7 mouse cellular contexts compared by ENCODE assay signal in genomic region chr11:67921091-67921826, GRCm38 (mm10). TPM values are rescaled to one million over a fixed set of nuclear protein-coding genes. Genes with fewer than 3 reads are reported as not detected.
DNase-seq lines count a peak whose midpoint lies in the region; ATAC-seq and TF ChIP-seq lines count a peak whose summit lies in the region.

No protein-coding gene starts in this region.

- DNase-seq in Muller cell, postnatal 12 days (ENCODE audit: inconsistent ontology term): peak; percentile 40
- DNase-seq in gastrocnemius, adult 18-20 months (ENCODE audit: low spot score): peak; percentile 43
- DNase-seq in hindbrain, embryonic 14.5 days (ENCODE audit: low spot score): peak; percentile 45
- peak; percentile 59 for DNase-seq in limb, embryonic 11.5 days (ENCODE audit: low spot score)
- peak; percentile 95 for DNase-seq in midbrain, embryonic 11.5 days (ENCODE audit: low spot score, missing footprints)

- no peak overlapping the region for H3K27ac ChIP-seq in bone marrow macrophage, adult 2 months (ENCODE audit: insufficient read depth, low read depth, low read length)
- no peak overlapping the region for H3K27ac ChIP-seq in hindbrain, embryonic 14.5 days
- H3K27ac ChIP-seq in limb, embryonic 11.5 days (replicated peaks; ENCODE audit: low read depth, low read length): no peak overlapping the region
- no peak overlapping the region for H3K27ac ChIP-seq in midbrain, embryonic 11.5 days (ENCODE audit: low read depth, low read length)
- H3K27ac ChIP-seq in testis, adult 2 months (ENCODE audit: control insufficient read depth, insufficient read depth, low read depth, low read length): no peak overlapping the region

- H3K4me2 ChIP-seq in hindbrain, embryonic 14.5 days (replicated peaks): peak overlapping the region; percentile 100
- H3K4me2 ChIP-seq in limb, embryonic 11.5 days (ENCODE audit: low read depth, severe bottlenecking): peak overlapping the region; percentile 100
- H3K4me2 ChIP-seq in midbrain, embryonic 11.5 days: peak overlapping the region; percentile 100

- no peak for TF ChIP-seq POLR2A in bone marrow macrophage, adult 2 months (IDR thresholded peaks at IDR 0.05; ENCODE audit: borderline replicate concordance, low read depth, low read length)
- TF ChIP-seq POLR2A in testis, adult 2 months (IDR thresholded peaks at IDR 0.05; ENCODE audit: control insufficient read depth, low read depth, low read length): no peak

- H3K9ac ChIP-seq in hindbrain, embryonic 14.5 days: peak overlapping the region; percentile 68
- peak overlapping the region; percentile 18 for H3K9ac ChIP-seq in limb, embryonic 11.5 days (ENCODE audit: low read length)
- peak overlapping the region; percentile 67 for H3K9ac ChIP-seq in midbrain, embryonic 11.5 days (ENCODE audit: low read length)

- peak overlapping the region; percentile 59 for H3K4me3 ChIP-seq in bone marrow macrophage, adult 2 months (ENCODE audit: insufficient read depth, low read length)
- peak overlapping the region; percentile 74 for H3K4me3 ChIP-seq in hindbrain, embryonic 14.5 days (replicated peaks; ENCODE audit: low read length)
- H3K4me3 ChIP-seq in limb, embryonic 11.5 days (ENCODE audit: low read depth, low read length): peak overlapping the region; percentile 71
- H3K4me3 ChIP-seq in midbrain, embryonic 11.5 days (ENCODE audit: low read depth, low read length): peak overlapping the region; percentile 78
- H3K4me3 ChIP-seq in testis, adult 2 months (ENCODE audit: control insufficient read depth, low read depth, low read length): peak overlapping the region; percentile 24

- WGBS in hindbrain, embryonic 14.5 days: 1% methylated on average over 47 of the region's 47 CpGs
- WGBS in limb, embryonic 11.5 days: 1% methylated on average over 47 of the region's 47 CpGs
- 2% methylated on average over 47 of the region's 47 CpGs for WGBS in midbrain, embryonic 11.5 days

- no peak for TF ChIP-seq CTCF in bone marrow macrophage, adult 2 months (IDR thresholded peaks at IDR 0.05; ENCODE audit: low read depth, low read length)
- no peak for TF ChIP-seq CTCF in testis, adult 2 months (IDR thresholded peaks at IDR 0.05; ENCODE audit: control insufficient read depth, insufficient read depth, insufficient replicate concordance, low read depth, low read length)

- H3K36me3 ChIP-seq in hindbrain, embryonic 14.5 days (replicated peaks; ENCODE audit: control insufficient read depth, insufficient read depth): no peaks in the 10 kb centered on the region
- no peaks in the 10 kb centered on the region for H3K36me3 ChIP-seq in limb, embryonic 11.5 days (ENCODE audit: control insufficient read depth, insufficient read depth, low read length)
- no peaks in the 10 kb centered on the region for H3K36me3 ChIP-seq in midbrain, embryonic 11.5 days (ENCODE audit: control insufficient read depth, insufficient read depth, low read length)
- peaks cover 1% of the 10 kb centered on the region; the same call in 1 of the 2 replicates for H3K36me3 ChIP-seq in testis, adult 2 months (ENCODE audit: control insufficient read depth, insufficient read depth, low read length)

- peaks cover 23% of the 10 kb centered on the region for H3K27me3 ChIP-seq in hindbrain, embryonic 14.5 days (ENCODE audit: control insufficient read depth, insufficient read depth, low read length)
- H3K27me3 ChIP-seq in limb, embryonic 11.5 days (ENCODE audit: control insufficient read depth, insufficient read depth, low read length): peaks cover 21% of the 10 kb centered on the region
- H3K27me3 ChIP-seq in midbrain, embryonic 11.5 days (ENCODE audit: control insufficient read depth, insufficient read depth, low read length): peaks cover 23% of the 10 kb centered on the region
- H3K27me3 ChIP-seq in testis, adult 2 months (ENCODE audit: control insufficient read depth, insufficient read depth, low read length): no peaks in the 10 kb centered on the region

- no peaks in the 10 kb centered on the region for H3K9me3 ChIP-seq in hindbrain, embryonic 14.5 days (ENCODE audit: control insufficient read depth, low read length)
- H3K9me3 ChIP-seq in limb, embryonic 11.5 days (ENCODE audit: control insufficient read depth, low read length): no peaks in the 10 kb centered on the region
- no peaks in the 10 kb centered on the region for H3K9me3 ChIP-seq in midbrain, embryonic 11.5 days (ENCODE audit: control insufficient read depth, low read length)

- no peaks in the 10 kb centered on the region for H3K4me1 ChIP-seq in bone marrow macrophage, adult 2 months (ENCODE audit: control insufficient read depth, insufficient read depth, low read length)
- H3K4me1 ChIP-seq in hindbrain, embryonic 14.5 days (replicated peaks; ENCODE audit: control insufficient read depth, insufficient read depth, low read length): 0 out of 2 replicates have a peak, but pooled peaks cover 9% of the 10 kb centered on the region
- H3K4me1 ChIP-seq in limb, embryonic 11.5 days (ENCODE audit: control insufficient read depth, insufficient read depth, low read length): 0 out of 2 replicates have a peak, but pooled peaks cover 3% of the 10 kb centered on the region
- H3K4me1 ChIP-seq in midbrain, embryonic 11.5 days (ENCODE audit: control insufficient read depth, insufficient read depth, low read length): peaks cover 7% of the 10 kb centered on the region
- H3K4me1 ChIP-seq in testis, adult 2 months (ENCODE audit: control insufficient read depth, insufficient read depth, low read length): peaks cover 13% of the 10 kb centered on the region

- ATAC-seq in hindbrain, embryonic 14.5 days (ENCODE audit: low FRiP score): peak; percentile 27; the same call in 1 of the 2 replicates
- ATAC-seq in limb, embryonic 11.5 days (ENCODE audit: insufficient number of reproducible peaks, low FRiP score, low TSS enrichment, low read depth): peak; percentile 37; the same call in 1 of the 2 replicates
- ATAC-seq in midbrain, embryonic 11.5 days (ENCODE audit: low FRiP score): peak; percentile 52; the same call in 1 of the 2 replicates

RNA-seq across cellular contexts. Expression of gene Usp43, which starts 0.7 kb away (rescaled TPM):
- not detected in 2 replicates for polyA plus RNA-seq in bone marrow macrophage, adult 2 months (2012; ENCODE audit: insufficient read depth, insufficient read length, missing spikeins)
- total RNA-seq in gastrocnemius, adult 18-20 months (2021): under 1 TPM; 0.40 to 0.57 TPM
- polyA plus RNA-seq in hindbrain, embryonic 14.5 days (2014; fragmentation: Nextera tagmentation; extraction: Ambion mirVana): 0.56 and 1.1 TPM in 2 replicates
- polyA plus RNA-seq in limb, embryonic 11.5 days (2014; fragmentation: Nextera tagmentation; extraction: Ambion mirVana): 0.72 and 0.96 TPM in 2 replicates
- 0.51 and 0.97 TPM in 2 replicates for polyA plus RNA-seq in midbrain, embryonic 11.5 days (2014; fragmentation: Nextera tagmentation; extraction: Ambion mirVana)
- 1.5 and 1.7 TPM in 2 replicates for polyA plus RNA-seq in testis, adult 2 months (2012; rRNA removed)

RNA-seq across cellular contexts. Expression of gene Cfap52, which starts 44.2 kb away (rescaled TPM):
- polyA plus RNA-seq in bone marrow macrophage, adult 2 months (2012; ENCODE audit: insufficient read depth, insufficient read length, missing spikeins): not detected in 2 replicates
- total RNA-seq in gastrocnemius, adult 18-20 months (2021): 1 to 10 TPM; 1.7 to 6.1 TPM
- polyA plus RNA-seq in hindbrain, embryonic 14.5 days (2014; fragmentation: Nextera tagmentation; extraction: Ambion mirVana): 5.1 and 8.8 TPM in 2 replicates
- 0.17 and 0.37 TPM in 2 replicates for polyA plus RNA-seq in limb, embryonic 11.5 days (2014; fragmentation: Nextera tagmentation; extraction: Ambion mirVana)
- polyA plus RNA-seq in midbrain, embryonic 11.5 days (2014; fragmentation: Nextera tagmentation; extraction: Ambion mirVana): 0.25 and 0.46 TPM in 2 replicates
- 76.9 and 86.1 TPM in 2 replicates for polyA plus RNA-seq in testis, adult 2 months (2012; rRNA removed)

RNA-seq across cellular contexts. Expression of gene Stx8, which starts 44.7 kb away (rescaled TPM):
- polyA plus RNA-seq in bone marrow macrophage, adult 2 months (2012; ENCODE audit: insufficient read depth, insufficient read length, missing spikeins): 74.1 and 78.2 TPM in 2 replicates
- total RNA-seq in gastrocnemius, adult 18-20 months (2021): 10 to 100 TPM; 22.6 to 25.3 TPM
- 61.5 and 67.1 TPM in 2 replicates for polyA plus RNA-seq in hindbrain, embryonic 14.5 days (2014; fragmentation: Nextera tagmentation; extraction: Ambion mirVana)
- polyA plus RNA-seq in limb, embryonic 11.5 days (2014; fragmentation: Nextera tagmentation; extraction: Ambion mirVana): 49.8 and 53.4 TPM in 2 replicates
- 55.3 and 60.7 TPM in 2 replicates for polyA plus RNA-seq in midbrain, embryonic 11.5 days (2014; fragmentation: Nextera tagmentation; extraction: Ambion mirVana)
- 12.9 and 19.6 TPM in 2 replicates for polyA plus RNA-seq in testis, adult 2 months (2012; rRNA removed)

Comparison
In these comparisons a context has a peak if more than half of its experiments do, and no peak if none do; other contexts are left out.
1. DNase-seq: peak in every context shown above with its lines; median percentile 95 in midbrain, embryonic 11.5 days; 59 in limb, embryonic 11.5 days; 45 in hindbrain, embryonic 14.5 days; 43 in gastrocnemius, adult 18-20 months; 40 in Muller cell, postnatal 12 days.
2. H3K4me3 ChIP-seq: peak in every context shown above with its lines; median percentile 78 in midbrain, embryonic 11.5 days; 74 in hindbrain, embryonic 14.5 days; 71 in limb, embryonic 11.5 days; 59 in bone marrow macrophage, adult 2 months; 24 in testis, adult 2 months.
3. H3K9ac ChIP-seq: peak in every context shown above with its lines; median percentile 68 in hindbrain, embryonic 14.5 days; 67 in midbrain, embryonic 11.5 days; 18 in limb, embryonic 11.5 days.